Mouse (Mus musculus): ENCODE results near the gene Foxd2.

Foxd2 gene

DNA sequence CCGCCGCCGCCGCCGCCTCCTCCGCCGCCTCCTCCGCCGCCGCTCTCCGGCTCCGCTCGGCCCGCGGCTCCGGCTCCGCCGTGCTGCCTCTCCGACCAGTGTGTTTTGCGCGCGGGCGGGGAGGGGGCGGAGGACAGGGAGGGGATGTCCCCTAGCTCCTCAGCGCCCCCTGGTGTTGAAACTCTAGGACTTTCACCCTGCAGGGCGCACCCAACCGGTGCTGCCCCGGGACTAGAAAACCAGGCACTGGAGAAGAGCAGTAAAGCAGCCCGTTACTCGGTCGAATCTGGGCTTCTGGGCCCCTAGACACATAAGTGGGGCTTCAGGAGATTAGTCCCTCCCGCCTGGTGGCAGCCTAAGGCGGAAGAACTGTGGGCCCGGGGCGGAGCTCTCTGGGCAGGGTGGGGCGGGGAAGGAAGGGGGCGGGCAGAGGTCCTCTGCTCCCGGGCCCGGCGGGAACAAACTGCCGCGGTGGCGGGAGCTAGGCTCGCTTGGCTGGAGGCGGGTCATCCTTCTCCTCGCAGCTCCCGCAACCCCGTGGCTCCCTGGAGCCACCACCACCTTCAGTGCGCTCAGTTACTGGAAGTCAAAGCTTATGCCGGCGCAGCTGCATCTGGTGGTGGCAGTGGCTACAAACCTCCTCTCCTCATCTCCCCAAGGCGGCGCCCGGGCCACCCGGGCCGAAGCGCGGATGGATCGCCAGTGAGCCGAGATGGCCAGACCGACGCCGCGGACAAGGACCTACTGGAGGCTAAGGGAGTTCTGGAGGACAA is at the start of gene Foxd2:
TSS of gene Foxd2 (minus strand) at position 45 of the 773 bp plus-strand sequence.
- DNase-seq (ENCODE audit: low spot score in 2 of 2): peak in 1 of 2 experiments; percentile 57

DNA sequence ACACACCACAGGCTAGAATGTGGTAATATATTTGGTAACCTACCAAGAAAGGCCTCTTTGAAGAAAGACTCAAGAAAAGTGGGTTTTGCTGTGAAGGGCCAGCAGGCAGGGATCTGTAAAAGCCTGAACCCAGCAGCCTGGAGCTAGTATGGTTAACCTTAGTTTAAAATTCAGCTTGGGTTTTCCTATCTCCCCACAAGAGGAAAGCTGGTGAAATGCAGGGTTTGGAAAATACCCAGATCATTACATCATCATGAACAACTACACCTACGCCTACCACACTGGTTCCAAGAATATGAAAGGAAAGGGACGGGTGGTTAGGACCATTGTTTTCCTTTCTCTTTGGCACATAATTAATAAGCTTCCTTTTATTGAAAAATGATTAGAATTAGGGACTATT is 49.6 kb upstream of the Foxd2 start:
- peak in 1 of 2 experiments; percentile 7 for DNase-seq (ENCODE audit: low spot score in 2 of 2)

DNA sequence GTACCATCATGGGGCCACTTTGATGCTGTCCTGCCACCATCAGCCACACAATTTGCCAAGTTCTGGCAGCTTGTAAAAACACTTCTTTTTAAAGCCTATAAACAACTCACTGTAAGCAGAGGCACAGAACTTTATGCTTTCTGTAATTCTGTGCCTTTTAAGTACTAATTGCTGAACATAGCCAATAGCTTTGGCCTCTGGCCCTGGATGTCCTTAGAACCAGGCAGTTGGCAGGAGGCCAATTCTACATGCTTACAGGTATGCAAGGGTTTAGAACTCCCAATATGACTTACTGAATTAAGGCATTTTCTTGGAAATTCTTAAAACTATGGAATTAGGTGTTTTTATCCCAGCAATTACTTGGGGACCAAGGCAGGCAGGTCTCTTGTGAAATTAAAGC is 48.7 kb upstream of the Foxd2 start:
- DNase-seq (ENCODE audit: low spot score in 2 of 2): no peak

GRCm38 (mm10) chr4:114953172-114953571 is 44.5 kb upstream of the Foxd2 start:
- no peak for DNase-seq (ENCODE audit: low spot score in 2 of 2)

DNA sequence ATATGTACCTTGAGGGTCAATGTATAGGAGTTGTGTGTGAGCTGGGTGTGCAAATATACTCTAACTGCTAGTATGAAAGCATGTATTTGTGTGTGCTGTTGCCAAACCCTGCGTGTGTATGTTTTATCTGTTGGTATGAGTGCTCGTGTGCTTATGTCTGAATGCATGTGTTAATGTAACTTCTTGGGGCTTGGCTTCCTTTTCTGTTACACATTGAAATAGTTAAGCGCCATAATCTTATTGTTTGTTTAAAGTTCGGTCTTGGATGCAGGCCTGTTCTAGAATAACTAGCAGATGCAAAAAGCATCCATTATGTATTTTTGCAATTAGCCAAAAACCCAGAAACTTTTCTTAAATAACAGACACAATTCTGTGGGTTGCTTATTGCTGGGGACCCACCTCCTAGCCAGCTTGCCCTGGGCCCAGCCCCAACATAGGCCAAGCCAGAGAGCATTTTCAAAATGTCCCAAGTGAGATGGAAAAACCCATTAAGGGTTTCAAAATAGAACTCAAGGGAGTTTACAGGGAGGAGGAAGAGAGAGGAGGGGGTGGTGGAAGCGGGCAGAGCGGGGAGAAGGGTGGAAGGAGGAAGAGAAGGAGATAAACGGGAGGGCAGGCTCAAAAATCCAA is 39.3 kb upstream of the Foxd2 start:
- DNase-seq (ENCODE audit: low spot score in 2 of 2): no peak

- peak; percentile 26 to 89 for DNase-seq (ENCODE audit: low spot score in 2 of 2)
Measured at GRCm38 (mm10) chr4:114947395-114947794, 38.7 kb upstream of the Foxd2 start.

DNA sequence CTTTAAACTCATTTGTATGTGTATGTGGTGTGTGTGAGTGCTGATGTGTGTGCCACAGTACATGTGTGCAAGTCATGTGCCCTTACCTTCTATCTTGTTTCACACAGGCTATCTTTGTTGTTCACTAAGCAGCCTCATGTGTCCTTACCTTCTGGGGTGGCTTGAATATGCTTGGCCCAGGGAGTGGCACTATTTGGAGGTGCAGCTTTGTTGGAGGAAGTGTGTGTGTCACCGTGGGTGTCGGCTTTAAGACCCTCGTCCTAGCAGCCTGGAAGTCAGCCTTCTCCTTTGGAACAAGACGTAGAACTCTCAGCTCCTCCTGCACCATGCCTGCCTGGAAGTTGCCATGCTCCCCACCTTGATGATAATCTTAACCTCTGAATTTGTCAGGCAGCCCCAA is 37.7 kb upstream of the Foxd2 start:
- DNase-seq (ENCODE audit: low spot score in 2 of 2): no peak

GRCm38 (mm10) chr4:114945021-114945420 is 36.3 kb upstream of the Foxd2 start:
- DNase-seq (ENCODE audit: low spot score in 2 of 2): no peak

DNA sequence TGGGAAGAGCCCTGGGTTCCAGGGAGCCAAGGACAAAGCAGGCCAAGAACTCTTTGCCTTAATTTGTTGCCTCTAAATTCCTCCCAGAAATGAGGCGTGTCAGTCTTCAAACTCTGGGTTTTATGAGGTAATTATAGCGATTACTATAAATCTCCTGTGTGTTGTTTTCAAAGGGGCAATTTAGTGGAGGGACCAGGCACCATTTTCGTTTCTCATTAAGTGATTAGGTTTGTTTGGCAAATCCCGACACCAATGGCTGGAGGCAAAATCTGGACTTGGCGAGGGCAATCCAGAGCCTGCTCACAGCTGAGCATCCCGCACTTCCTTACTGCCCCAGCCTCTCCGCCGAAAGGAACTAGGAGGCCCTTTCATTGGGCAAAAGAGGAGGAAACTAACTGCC is 33.9 kb upstream of the Foxd2 start:
- no peak for DNase-seq (ENCODE audit: low spot score in 2 of 2)

DNA sequence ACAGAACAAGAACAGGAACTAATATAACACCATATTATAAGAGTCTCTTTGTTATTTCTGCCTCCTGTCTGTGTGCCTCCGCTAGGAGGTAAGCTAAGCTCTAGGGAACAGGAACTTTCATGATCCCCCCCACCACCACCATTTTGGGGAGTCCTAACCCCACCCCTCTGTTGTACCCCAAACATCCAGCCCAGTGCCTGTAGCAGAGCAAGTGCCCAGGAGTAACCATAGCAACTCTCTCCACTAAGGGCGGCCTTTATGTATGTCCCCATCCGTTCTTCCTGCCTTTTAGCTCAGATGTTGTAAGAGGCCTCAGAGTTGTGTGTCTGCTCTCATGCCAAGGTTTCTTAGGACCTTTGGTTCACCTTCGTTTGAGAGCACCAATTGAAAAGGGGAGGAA is 33.4 kb upstream of the Foxd2 start:
- no peak for DNase-seq (ENCODE audit: low spot score in 2 of 2)

- DNase-seq (ENCODE audit: low spot score in 2 of 2): no peak
Measured at GRCm38 (mm10) chr4:114941311-114941710, 32.6 kb upstream of the Foxd2 start.

GRCm38 (mm10) chr4:114938248-114938647 is 29.6 kb upstream of the Foxd2 start:
- no peak for DNase-seq (ENCODE audit: low spot score in 2 of 2)

DNA sequence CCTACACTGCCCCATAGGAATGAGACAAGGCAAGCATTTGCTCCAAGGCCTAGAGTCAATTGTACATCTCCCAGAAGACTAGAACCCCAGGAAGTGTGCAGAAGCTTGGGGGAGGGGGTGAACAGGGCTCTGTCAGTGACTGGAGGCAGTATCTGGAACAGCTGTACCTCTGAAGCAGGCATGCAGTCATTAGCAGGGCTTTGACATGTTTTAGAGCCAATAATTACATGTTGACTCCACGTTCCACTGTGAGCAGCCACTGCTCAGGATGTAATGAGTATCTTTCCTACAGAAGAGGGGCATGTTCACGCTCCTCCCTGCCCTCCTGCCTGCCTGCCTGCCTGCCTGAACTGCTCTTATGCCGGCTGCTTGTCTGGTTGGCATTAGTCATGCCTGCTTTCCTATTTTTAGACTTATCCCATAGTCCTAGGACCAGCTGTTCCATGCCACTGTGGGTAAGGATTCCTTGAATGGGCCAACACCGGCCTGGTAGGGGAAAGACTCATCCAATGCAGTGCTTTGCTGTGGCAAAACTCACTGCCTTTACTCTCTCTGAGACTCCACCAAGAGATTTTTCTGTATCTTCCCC is 28.9 kb upstream of the Foxd2 start:
- peak in 1 of 2 experiments; percentile 63 for DNase-seq (ENCODE audit: low spot score in 2 of 2)

GRCm38 (mm10) chr4:114934188-114934587 is 25.5 kb upstream of the Foxd2 start:
- DNase-seq (ENCODE audit: low spot score in 2 of 2): no peak

GRCm38 (mm10) chr4:114932747-114933146 is 24.1 kb upstream of the Foxd2 start:
- no peak for DNase-seq (ENCODE audit: low spot score in 2 of 2)

DNA sequence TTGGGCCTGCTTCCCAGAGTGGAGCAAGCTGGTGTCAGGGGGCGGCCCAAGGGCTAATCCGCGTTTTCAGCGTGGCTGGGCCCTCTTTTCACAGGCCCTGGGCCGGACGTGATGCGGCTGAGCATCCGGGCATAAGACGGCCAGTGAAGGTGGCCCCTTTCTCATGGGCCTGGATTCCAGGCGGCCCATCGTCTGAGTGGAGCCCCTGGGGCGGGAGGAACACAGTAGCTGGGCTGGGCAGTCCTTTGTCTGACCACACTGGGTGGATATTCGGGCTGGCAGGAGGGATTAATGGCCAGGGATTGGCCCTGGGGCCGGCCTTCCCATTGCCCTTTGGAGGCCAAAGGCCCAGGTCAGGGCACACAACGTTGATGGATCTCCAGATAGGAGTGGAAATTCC is 20.5 kb upstream of the Foxd2 start:
- DNase-seq (ENCODE audit: low spot score in 2 of 2): no peak

DNA sequence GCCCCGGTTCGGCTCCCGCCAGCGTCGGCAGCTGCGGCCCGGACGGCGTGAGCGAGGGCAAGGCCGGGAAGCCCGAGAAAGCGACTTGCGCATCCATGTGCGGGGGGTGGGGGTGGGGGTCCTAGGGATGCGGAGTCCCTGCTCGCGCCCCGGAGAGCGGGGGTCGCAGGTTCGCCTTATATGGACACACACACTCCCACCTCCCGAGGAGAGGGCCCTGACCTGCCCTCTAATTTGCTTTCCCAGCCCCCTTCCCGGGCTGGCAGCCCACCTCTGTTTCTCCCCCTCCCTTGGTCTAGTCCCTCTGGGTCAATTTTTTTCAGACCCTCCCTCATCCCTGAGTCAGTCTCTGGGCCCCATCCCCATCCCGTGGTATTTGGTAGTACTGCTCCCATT is 17.2 kb upstream of the Foxd2 start, which contains the start of gene Foxe3:
TSS of gene Foxe3 (minus strand) at position 97 of the 396 bp plus-strand sequence.
- no peak for DNase-seq (ENCODE audit: low spot score in 2 of 2)

- no peak for DNase-seq (ENCODE audit: low spot score in 2 of 2)
Measured at GRCm38 (mm10) chr4:114924971-114925916, 16.6 kb upstream of the Foxd2 start.

GRCm38 (mm10) chr4:114917091-114917490 is 8.4 kb upstream of the Foxd2 start:
- DNase-seq (ENCODE audit: low spot score in 2 of 2): no peak

GRCm38 (mm10) chr4:114916056-114916455 is 7.4 kb upstream of the Foxd2 start:
- DNase-seq (ENCODE audit: low spot score in 2 of 2): no peak

GRCm38 (mm10) chr4:114913594-114913962 is 4.9 kb upstream of the Foxd2 start:
- DNase-seq (ENCODE audit: low spot score in 2 of 2): peak in 1 of 2 experiments; percentile 47
